Mouse (Mus musculus) heart, embryonic 10.5 days (tissue): ENCODE data around the gene Angptl4. TPM values are rescaled to one million over a fixed set of nuclear protein-coding genes. Genes with fewer than 3 reads are reported as not detected.
"Not testable (repeated sequence)": the region's sequence is repeated elsewhere in the genome, so short reads cannot be mapped to it uniquely, and the experiment has no call there.

Experiments used
- DNase-seq: peaks from one replicate; pipeline ENCODE4 v3.0.0-alpha.2; 2017; ENCODE audit warnings: low spot score
- H3K27ac ChIP-seq: fragments of 300-500 bp; sonication (generic); 2 replicates; pipeline ENCODE4 v1.5.1; 2016; ENCODE audit warnings: mild to moderate bottlenecking
- H3K27me3 ChIP-seq: fragments of 300-500 bp; sonication (generic); 2 replicates; pipeline ENCODE4 v1.6.1; 2016; ENCODE audit warnings: mild to moderate bottlenecking; ENCODE audit not compliant: poor library complexity, insufficient read depth, severe bottlenecking
- H3K36me3 ChIP-seq: fragments of 300-500 bp; sonication (generic); 2 replicates; pipeline ENCODE4 v1.6.1; 2016; ENCODE audit warnings: mild to moderate bottlenecking, moderate library complexity
- H3K4me1 ChIP-seq: fragments of 300-500 bp; sonication (generic); 2 replicates; pipeline ENCODE4 v1.6.1; 2016; ENCODE audit warnings: mild to moderate bottlenecking
- H3K4me3 ChIP-seq: fragments of 300-500 bp; sonication (generic); 2 replicates; pipeline ENCODE4 v1.5.1; 2016; ENCODE audit warnings: mild to moderate bottlenecking, moderate library complexity
- H3K9me3 ChIP-seq: fragments of 300-500 bp; sonication (generic); 2 replicates; pipeline ENCODE4 v1.6.1; 2016; ENCODE audit warnings: mild to moderate bottlenecking, moderate library complexity
- WGBS: fragments of 180-500 bp; shearing (Covaris S2); methylation state at CpG from one replicate; pipeline ENCODE4 v1.1.7; 2016; 5-methylcytosine and 5-hydroxymethylcytosine counted together
- polyA plus RNA-seq: library from polyadenylated mRNA; unstranded; fragments of >200 nt; fragmentation: Nextera tagmentation; extraction: Ambion mirVana; gene quantifications from 2 replicates; pipeline ENCODE4 v1.2.1, GENCODE M21; 2016

Gene Angptl4
- polyA plus RNA-seq, 1 experiment from 2014 or later = 19.8 TPM

- peaks cover 14% of the 10 kb centered on the region for H3K36me3 ChIP-seq
- 82% methylated on average over 1 of the region's 1 CpGs for WGBS
These were observed 39.2 kb downstream of the Angptl4 start for GRCm38 (mm10) chr17:33742420-33742819.

DNA sequence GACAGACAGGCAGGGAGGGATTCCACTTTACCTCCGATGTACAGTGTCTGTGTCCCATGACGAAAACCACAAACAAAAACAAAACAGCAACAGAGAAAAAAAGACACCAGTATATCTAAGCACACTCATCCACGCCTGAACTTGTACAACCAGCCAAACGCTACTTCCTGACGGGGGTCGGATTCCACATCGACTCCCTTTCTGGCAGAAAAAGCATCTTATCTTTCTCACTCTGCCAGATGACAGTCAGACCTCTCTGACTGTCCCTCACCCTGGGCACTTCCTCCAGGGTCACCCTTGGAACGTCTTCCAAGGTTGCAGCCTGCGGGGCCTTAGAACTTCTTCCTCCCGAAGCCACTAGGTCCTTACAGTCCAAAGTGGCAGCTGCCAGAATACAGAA lies 48.1 kb downstream of the Angptl4 start:
- H3K36me3 ChIP-seq, H3K4me1 ChIP-seq, H3K4me3 ChIP-seq, H3K27me3 ChIP-seq, H3K9me3 ChIP-seq, H3K27ac ChIP-seq: not testable (repeated sequence)
- peak; percentile 64 for DNase-seq
- 51% methylated on average over 10 of the region's 10 CpGs for WGBS

More at GRCm38 (mm10) chr17:33742420-33742819, 39.2 kb downstream of the Angptl4 start:
- DNase-seq = peak; percentile 6
- no peak overlapping the region for H3K27ac ChIP-seq
- H3K4me1 ChIP-seq = peaks cover 7% of the 10 kb centered on the region; the same call in 1 of the 2 replicates
- H3K27me3 ChIP-seq = no peaks in the 10 kb centered on the region
- no peak overlapping the region for H3K4me3 ChIP-seq
- H3K9me3 ChIP-seq = no peaks in the 10 kb centered on the region

DNA sequence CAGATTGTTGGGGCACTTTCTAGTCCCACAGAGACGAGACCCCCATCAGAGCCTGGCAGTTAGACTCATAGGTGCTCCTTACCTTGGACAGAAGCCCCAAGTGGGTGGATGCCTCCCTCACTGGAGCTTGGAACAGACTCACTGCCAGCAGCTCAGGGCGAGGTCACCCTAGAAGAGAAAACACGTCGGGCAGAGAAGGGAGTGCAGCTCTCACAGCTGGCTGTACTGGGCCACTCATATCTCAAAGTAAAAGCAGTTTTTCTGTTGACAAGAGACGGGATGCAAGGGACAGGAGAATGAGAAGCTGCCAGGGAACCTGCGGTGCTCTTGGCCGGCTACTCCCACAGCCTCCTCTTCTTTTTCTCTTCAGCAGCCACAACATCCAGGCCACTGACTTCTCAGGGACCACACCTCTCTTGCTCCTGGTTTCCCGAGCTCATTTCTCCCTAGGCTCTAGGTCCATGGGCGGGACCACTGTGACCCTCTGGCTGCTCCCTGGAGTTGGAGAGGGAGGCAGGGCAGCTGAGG lies 49.0 kb downstream of the Angptl4 start:
- not testable (repeated sequence) for H3K4me3 ChIP-seq, H3K36me3 ChIP-seq, H3K9me3 ChIP-seq, H3K27me3 ChIP-seq, H3K27ac ChIP-seq, H3K4me1 ChIP-seq
- whole genome bisulfite sequencing = 58% methylated on average over 9 of the region's 9 CpGs
- peak; percentile 30 for DNase-seq

- peak; percentile 59 for DNase-seq
- H3K4me1 ChIP-seq = peaks cover 4% of the 10 kb centered on the region; the same call in 1 of the 2 replicates
- H3K36me3 ChIP-seq = no peaks in the 10 kb centered on the region
- H3K9me3 ChIP-seq = 0 out of 2 replicates have a peak, but pooled peaks cover 4% of the 10 kb centered on the region
- no peak overlapping the region for H3K27ac ChIP-seq
- 68% methylated on average over 2 of the region's 2 CpGs for WGBS
- no peak overlapping the region for H3K4me3 ChIP-seq
- no peaks in the 10 kb centered on the region for H3K27me3 ChIP-seq
These were observed 52.4 kb downstream of the Angptl4 start for GRCm38 (mm10) chr17:33729215-33729614.

GRCm38 (mm10) chr17:33728396-33728795 lies 53.2 kb downstream of the Angptl4 start:
- Histone ChIP-seq H3K36me3 (no peaks in the 10 kb centered on the region), H3K9me3 (0 out of 2 replicates have a peak, but pooled peaks cover 4% of the 10 kb centered on the region), H3K27me3 (no peaks in the 10 kb centered on the region), H3K4me1 (peaks cover 4% of the 10 kb centered on the region; the same call in 1 of the 2 replicates), H3K4me3 (no peak overlapping the region), H3K27ac (no peak overlapping the region)
- WGBS = 82% methylated on average over 2 of the region's 2 CpGs
- DNase-seq = peak; percentile 72

Other genes with a start within 250 kb of the Angptl4 start
- 0.74 and 1.4 TPM in 2 replicates for gene Myo1f, start 226.1 kb downstream of the Angptl4 start, polyA plus RNA-seq
- 28.2 and 32.6 TPM in 2 replicates for gene Zfp414, start 152.7 kb downstream of the Angptl4 start, polyA plus RNA-seq
- gene Pram1, start 143.8 kb downstream of the Angptl4 start, polyA plus RNA-seq = 0.33 and 0.44 TPM in 2 replicates
- 281 and 336 TPM in 2 replicates for gene Hnrnpm, start 95.0 kb downstream of the Angptl4 start, polyA plus RNA-seq
- 65.8 and 73.1 TPM in 2 replicates for gene March2, start 63.2 kb downstream of the Angptl4 start, polyA plus RNA-seq
- 316 and 329 TPM in 2 replicates for gene Rab11b, start 21.3 kb downstream of the Angptl4 start, polyA plus RNA-seq
- 37.1 and 47.9 TPM in 2 replicates for gene Kank3, start 28.7 kb upstream of the Angptl4 start, polyA plus RNA-seq
- gene Rps28, start 42.7 kb upstream of the Angptl4 start, polyA plus RNA-seq = 576 and 657 TPM in 2 replicates
- gene Ndufa7, start 42.7 kb upstream of the Angptl4 start, polyA plus RNA-seq = 482 and 487 TPM in 2 replicates
- gene Cd320, start 61.3 kb upstream of the Angptl4 start, polyA plus RNA-seq = 61.6 and 75.7 TPM in 2 replicates
- gene Gm7029, start 92.0 kb upstream of the Angptl4 start, polyA plus RNA-seq = not detected in 2 replicates
- gene Kifc1, start 108.8 kb upstream of the Angptl4 start, polyA plus RNA-seq = 3.6 and 5.2 TPM in 2 replicates
- gene Platr17, start 123.3 kb upstream of the Angptl4 start, polyA plus RNA-seq = 0.28 and 0.73 TPM in 2 replicates
- gene Daxx, start 127.6 kb upstream of the Angptl4 start, polyA plus RNA-seq = 46.6 and 52.9 TPM in 2 replicates
- 13.9 and 20.5 TPM in 2 replicates for gene Tapbp, start 134.1 kb upstream of the Angptl4 start, polyA plus RNA-seq
- gene Zbtb22, start 134.1 kb upstream of the Angptl4 start, polyA plus RNA-seq = 16.0 and 17.3 TPM in 2 replicates
- 37.1 and 44.2 TPM in 2 replicates for gene Rgl2, start 147.7 kb upstream of the Angptl4 start, polyA plus RNA-seq
- 161 and 198 TPM in 2 replicates for gene Pfdn6, start 158.5 kb upstream of the Angptl4 start, polyA plus RNA-seq
- gene Wdr46, start 158.8 kb upstream of the Angptl4 start, polyA plus RNA-seq = 35.8 and 48.1 TPM in 2 replicates
- gene B3galt4, start 169.7 kb upstream of the Angptl4 start, polyA plus RNA-seq = 5.9 and 7.1 TPM in 2 replicates
- gene Vps52, start 174.0 kb upstream of the Angptl4 start, polyA plus RNA-seq = 47.1 and 47.5 TPM in 2 replicates
- gene Rps18, start 174.2 kb upstream of the Angptl4 start, polyA plus RNA-seq = 1,115 and 1,297 TPM in 2 replicates
- 13.0 and 16.2 TPM in 2 replicates for gene H2-K1, start 218.5 kb upstream of the Angptl4 start, polyA plus RNA-seq
- gene Ring1, start 242.8 kb upstream of the Angptl4 start, polyA plus RNA-seq = 14.4 and 15.8 TPM in 2 replicates
- 32.4 and 36.4 TPM in 2 replicates for gene H2-Ke6, start 246.2 kb upstream of the Angptl4 start, polyA plus RNA-seq
- 160 and 180 TPM in 2 replicates for gene Slc39a7, start 249.9 kb upstream of the Angptl4 start, polyA plus RNA-seq
- 31.4 and 40.6 TPM in 2 replicates for gene Rxrb, start 250.0 kb upstream of the Angptl4 start, polyA plus RNA-seq